Mouse (Mus musculus) embryonic facial prominence, embryonic 15.5 days (tissue): Measurements from ENCODE around the gene Serpinh1. TPM values are rescaled to one million over a fixed set of nuclear protein-coding genes. Genes with fewer than 3 reads are reported as not detected.

Experiments used
- ATAC-seq: fragments of 200-750 bp; cut with Nextera tagmentation; 2 replicates; pipeline ENCODE4 v1.8.0; 2017; ENCODE audit warnings: low read depth, moderate TSS enrichment; ENCODE audit not compliant: insufficient number of reproducible peaks, low FRiP score, low TSS enrichment
- H3K27ac ChIP-seq: fragments of 300-500 bp; sonication (generic); replicated peaks from 2 replicates; pipeline ENCODE4 v1.5.1; 2015; ENCODE audit warnings: mild to moderate bottlenecking, inconsistent platforms
- H3K27me3 ChIP-seq: fragments of 300-500 bp; sonication (generic); 2 replicates; pipeline ENCODE4 v1.6.1; 2015; ENCODE audit warnings: inconsistent platforms
- H3K36me3 ChIP-seq: fragments of 300-500 bp; sonication (generic); 2 replicates; pipeline ENCODE4 v1.6.1; 2015; ENCODE audit warnings: mild to moderate bottlenecking, inconsistent platforms
- H3K4me1 ChIP-seq: fragments of 300-500 bp; sonication (generic); 2 replicates; pipeline ENCODE4 v1.6.1; 2015; ENCODE audit warnings: inconsistent platforms
- H3K4me2 ChIP-seq: fragments of 300-500 bp; sonication (generic); replicated peaks from 2 replicates; pipeline ENCODE4 v1.6.1; 2015; ENCODE audit warnings: mild to moderate bottlenecking, inconsistent platforms
- H3K4me3 ChIP-seq: fragments of 300-500 bp; sonication (generic); replicated peaks from 2 replicates; pipeline ENCODE4 v1.5.1; 2015; ENCODE audit warnings: mild to moderate bottlenecking, inconsistent platforms
- H3K9ac ChIP-seq: fragments of 300-500 bp; sonication (generic); 2 replicates; pipeline ENCODE4 v1.6.1; 2015; ENCODE audit warnings: inconsistent platforms
- H3K9me3 ChIP-seq: fragments of 300-500 bp; sonication (generic); replicated peaks from 2 replicates; pipeline ENCODE4 v1.6.1; 2016; ENCODE audit warnings: inconsistent platforms
- WGBS: fragments of 180-500 bp; shearing (Covaris S2); methylation state at CpG from one replicate; pipeline ENCODE4 v1.1.7; 2015; 5-methylcytosine and 5-hydroxymethylcytosine counted together
- polyA plus RNA-seq: library from polyadenylated mRNA; unstranded; fragments of >200 nt; fragmentation: Nextera tagmentation; extraction: Ambion mirVana; gene quantifications from 2 replicates; pipeline ENCODE4 v1.2.1, GENCODE M21; 2015

Serpinh1 gene
- polyA plus RNA-seq, 1 experiment from 2014 or later, result 2,130 TPM

- WGBS, result 44% methylated on average over 9 of the region's 9 CpGs
- Histone ChIP-seq H3K27me3 (no peaks in the 10 kb centered on the region), H3K4me3 (peak overlapping the region; percentile 54), H3K9ac (peak overlapping the region; percentile 82), H3K4me2 (peak overlapping the region; percentile 83), H3K4me1 (peaks cover 62% of the 10 kb centered on the region), H3K9me3 (no peaks in the 10 kb centered on the region), H3K27ac (peak overlapping the region; percentile 97), H3K36me3 (peaks cover 47% of the 10 kb centered on the region)
- no peak for ATAC-seq
Measured at GRCm38 (mm10) chr7:99349782-99350720, 3.0 kb downstream of the Serpinh1 start.

- H3K9ac ChIP-seq, result 0 out of 2 replicates have a peak overlapping the region, but pooled peaks have one; percentile 2
- peaks cover 50% of the 10 kb centered on the region for H3K4me1 ChIP-seq
- H3K27ac ChIP-seq, result no peak overlapping the region
- peaks cover 59% of the 10 kb centered on the region for H3K36me3 ChIP-seq
- 95% methylated on average over 26 of the region's 26 CpGs for WGBS
- H3K4me3 ChIP-seq, result peak overlapping the region; percentile 54; the same call in 1 of the 2 replicates
- ATAC-seq, result no peak
- H3K9me3 ChIP-seq, result no peaks in the 10 kb centered on the region
- H3K27me3 ChIP-seq, result no peaks in the 10 kb centered on the region
- H3K4me2 ChIP-seq, result peak overlapping the region; percentile 83
Measured at GRCm38 (mm10) chr7:99348883-99349282, 4.2 kb downstream of the Serpinh1 start.

- H3K36me3 ChIP-seq, result peaks cover 72% of the 10 kb centered on the region
Measured at GRCm38 (mm10) chr7:99347268-99347667, 5.8 kb downstream of the Serpinh1 start.

GRCm38 (mm10) chr7:99343577-99343976 lies 9.5 kb downstream of the Serpinh1 start:
- no peak for ATAC-seq
- H3K9me3 ChIP-seq, result no peaks in the 10 kb centered on the region
- H3K4me1 ChIP-seq, result peaks cover 15% of the 10 kb centered on the region
- H3K27ac ChIP-seq, result no peak overlapping the region
- H3K27me3 ChIP-seq, result no peaks in the 10 kb centered on the region
- peaks cover 61% of the 10 kb centered on the region for H3K36me3 ChIP-seq
- 82% methylated on average over 4 of the region's 4 CpGs for WGBS
- H3K9ac ChIP-seq, result no peak overlapping the region
- H3K4me3 ChIP-seq, result no peak overlapping the region
- H3K4me2 ChIP-seq, result no peak overlapping the region

More at GRCm38 (mm10) chr7:99347268-99347667, 5.8 kb downstream of the Serpinh1 start:
- no peaks in the 10 kb centered on the region for H3K27me3 ChIP-seq
- H3K9ac ChIP-seq, result no peak overlapping the region
- H3K9me3 ChIP-seq, result no peaks in the 10 kb centered on the region
- 92% methylated on average over 10 of the region's 10 CpGs for WGBS
- peaks cover 42% of the 10 kb centered on the region for H3K4me1 ChIP-seq
- H3K4me2 ChIP-seq, result no peak overlapping the region
- H3K4me3 ChIP-seq, result no peak overlapping the region
- ATAC-seq, result no peak
- no peak overlapping the region for H3K27ac ChIP-seq

GRCm38 (mm10) chr7:99340736-99341135 lies 12.3 kb downstream of the Serpinh1 start:
- Histone ChIP-seq H3K27me3 (no peaks in the 10 kb centered on the region), H3K27ac (no peak overlapping the region), H3K4me1 (peaks cover 2% of the 10 kb centered on the region; the same call in 1 of the 2 replicates), H3K4me2 (no peak overlapping the region), H3K9ac (no peak overlapping the region), H3K9me3 (no peaks in the 10 kb centered on the region), H3K4me3 (no peak overlapping the region), H3K36me3 (peaks cover 32% of the 10 kb centered on the region)
- WGBS, result 76% methylated on average over 8 of the region's 8 CpGs
- ATAC-seq, result no peak

GRCm38 (mm10) chr7:99332774-99333480 lies 20.1 kb downstream of the Serpinh1 start:
- H3K4me1 ChIP-seq, result no peaks in the 10 kb centered on the region
- no peaks in the 10 kb centered on the region for H3K27me3 ChIP-seq
- ATAC-seq, result 0 out of 2 replicates have a peak, but pooled peaks have one; percentile 77
- no peaks in the 10 kb centered on the region for H3K36me3 ChIP-seq
- no peak overlapping the region for H3K4me3 ChIP-seq
- H3K27ac ChIP-seq, result no peak overlapping the region
- H3K9me3 ChIP-seq, result no peaks in the 10 kb centered on the region
- H3K9ac ChIP-seq, result no peak overlapping the region
- 41% methylated on average over 12 of the region's 12 CpGs for WGBS
- H3K4me2 ChIP-seq, result no peak overlapping the region

- H3K9ac ChIP-seq, result no peak overlapping the region
- 81% methylated on average over 5 of the region's 5 CpGs for WGBS
- no peak overlapping the region for H3K4me2 ChIP-seq
- ATAC-seq, result no peak
- no peak overlapping the region for H3K27ac ChIP-seq
- no peaks in the 10 kb centered on the region for H3K9me3 ChIP-seq
- peaks cover 7% of the 10 kb centered on the region; the same call in 1 of the 2 replicates for H3K27me3 ChIP-seq
- H3K4me1 ChIP-seq, result 0 out of 2 replicates have a peak, but pooled peaks cover 6% of the 10 kb centered on the region
- H3K36me3 ChIP-seq, result no peaks in the 10 kb centered on the region
- H3K4me3 ChIP-seq, result no peak overlapping the region
Measured at GRCm38 (mm10) chr7:99330012-99330411, 23.0 kb downstream of the Serpinh1 start.

- H3K9ac ChIP-seq, result no peak overlapping the region
- H3K27me3 ChIP-seq, result peaks cover 7% of the 10 kb centered on the region; the same call in 1 of the 2 replicates
- H3K4me1 ChIP-seq, result 0 out of 2 replicates have a peak, but pooled peaks cover 6% of the 10 kb centered on the region
- H3K36me3 ChIP-seq, result no peaks in the 10 kb centered on the region
- no peak for ATAC-seq
- WGBS, result 47% methylated on average over 4 of the region's 4 CpGs
- H3K4me2 ChIP-seq, result no peak overlapping the region
- no peak overlapping the region for H3K4me3 ChIP-seq
- H3K9me3 ChIP-seq, result no peaks in the 10 kb centered on the region
- H3K27ac ChIP-seq, result no peak overlapping the region
Measured at GRCm38 (mm10) chr7:99328847-99329246, 24.2 kb downstream of the Serpinh1 start.

- Histone ChIP-seq H3K9me3 (no peaks in the 10 kb centered on the region), H3K27ac (no peak overlapping the region), H3K4me1 (0 out of 2 replicates have a peak, but pooled peaks cover 6% of the 10 kb centered on the region), H3K4me3 (no peak overlapping the region), H3K27me3 (peaks cover 7% of the 10 kb centered on the region; the same call in 1 of the 2 replicates), H3K36me3 (no peaks in the 10 kb centered on the region), H3K9ac (no peak overlapping the region), H3K4me2 (no peak overlapping the region)
- ATAC-seq, result no peak
- WGBS, result 59% methylated on average over 6 of the region's 6 CpGs
Measured at GRCm38 (mm10) chr7:99326128-99326527, 26.9 kb downstream of the Serpinh1 start.

GRCm38 (mm10) chr7:99324810-99325209 lies 28.2 kb downstream of the Serpinh1 start:
- ATAC-seq, result no peak

GRCm38 (mm10) chr7:99323321-99323700 lies 29.7 kb downstream of the Serpinh1 start:
- 84% methylated on average over 9 of the region's 9 CpGs for WGBS
- no peak overlapping the region for H3K27ac ChIP-seq
- H3K4me2 ChIP-seq, result no peak overlapping the region
- ATAC-seq, result no peak
- peaks cover 19% of the 10 kb centered on the region for H3K4me1 ChIP-seq
- H3K9me3 ChIP-seq, result no peaks in the 10 kb centered on the region
- H3K4me3 ChIP-seq, result no peak overlapping the region
- H3K9ac ChIP-seq, result no peak overlapping the region
- H3K36me3 ChIP-seq, result no peaks in the 10 kb centered on the region
- H3K27me3 ChIP-seq, result peaks cover 7% of the 10 kb centered on the region; the same call in 1 of the 2 replicates

More at GRCm38 (mm10) chr7:99324810-99325209, 28.2 kb downstream of the Serpinh1 start:
- H3K4me1 ChIP-seq, result peaks cover 17% of the 10 kb centered on the region
- H3K9me3 ChIP-seq, result no peaks in the 10 kb centered on the region
- H3K4me3 ChIP-seq, result no peak overlapping the region
- H3K4me2 ChIP-seq, result no peak overlapping the region
- H3K9ac ChIP-seq, result no peak overlapping the region
- no peak overlapping the region for H3K27ac ChIP-seq
- 33% methylated on average over 10 of the region's 10 CpGs for WGBS
- H3K36me3 ChIP-seq, result no peaks in the 10 kb centered on the region
- H3K27me3 ChIP-seq, result peaks cover 7% of the 10 kb centered on the region; the same call in 1 of the 2 replicates
